Mouse (Mus musculus) left cerebral cortex, adult 18-20 months (tissue): Measurements from ENCODE around the gene Gm17490. TPM values are rescaled to one million over a fixed set of nuclear protein-coding genes. Genes with fewer than 3 reads are reported as not detected.
A peak's percentile ranks its signal among the peaks of the same experiment; 100 is the strongest.
"Not testable (repeated sequence)": the region's sequence is repeated elsewhere in the genome, so short reads cannot be mapped to it uniquely, and the experiment has no call there.

ENCODE experiments used
- DNase-seq, 2 experiments: peaks; one replicate each; pipeline ENCODE4 v3.0.0; 2021 to 2022; ENCODE audit warnings: low spot score in 2 of 2, mixed read lengths in 1 of 2
- total RNA-seq, 2 experiments: library from RNA; stranded (reverse); gene quantifications; 2 replicates each; pipeline ENCODE4 v1.2.3; 2021

Gm17490 gene
- total RNA-seq, 2 experiments from 2014 or later, result not detected

GRCm38 (mm10) chr2:11635035-11635434, 9.0 kb upstream of the Gm17490 start:
- no peak for DNase-seq

- no peak for DNase-seq
These were observed 2.3 kb downstream of the Gm17490 start for GRCm38 (mm10) chr2:11623726-11624125.

DNA sequence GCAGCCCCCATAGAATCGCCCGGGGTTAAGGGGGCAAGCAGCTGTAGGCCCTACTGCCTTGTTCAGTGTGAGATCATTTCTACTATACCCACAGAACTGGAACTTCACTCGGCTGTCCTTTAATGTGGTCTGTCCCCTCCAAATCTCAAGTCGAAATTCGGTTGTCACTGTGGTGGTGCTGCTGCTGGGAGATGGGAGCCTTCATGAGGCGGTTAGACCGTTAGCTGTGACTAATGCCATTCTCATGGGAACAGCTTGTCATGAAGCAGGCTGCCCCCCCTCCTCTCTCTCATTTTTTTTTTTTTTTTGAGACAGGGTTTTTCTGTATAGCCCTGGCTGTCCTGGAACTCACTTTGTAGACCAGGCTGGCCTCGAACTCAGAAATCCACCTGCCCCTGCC, 2.9 kb downstream of the Gm17490 start:
- no peak for DNase-seq

DNA sequence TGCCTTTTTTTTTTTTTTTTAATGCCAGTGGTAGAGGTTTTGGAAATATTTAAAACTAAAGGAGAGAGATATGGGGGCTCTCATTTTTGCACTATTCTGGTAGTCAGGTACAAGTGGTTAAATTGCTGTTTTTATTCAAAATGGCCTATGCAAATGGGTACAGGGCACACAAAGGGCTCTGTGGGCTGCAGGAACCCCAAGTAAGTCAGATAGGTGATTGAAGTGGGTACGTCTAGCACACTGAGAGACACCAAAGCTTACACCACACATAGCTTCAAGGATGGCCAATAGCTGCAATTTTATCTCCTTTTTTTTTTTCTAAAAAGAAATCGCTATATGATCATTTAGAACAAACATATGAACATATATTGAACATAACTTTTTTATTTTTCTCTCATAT, 6.5 kb downstream of the Gm17490 start:
- DNase-seq, result no peak

DNA sequence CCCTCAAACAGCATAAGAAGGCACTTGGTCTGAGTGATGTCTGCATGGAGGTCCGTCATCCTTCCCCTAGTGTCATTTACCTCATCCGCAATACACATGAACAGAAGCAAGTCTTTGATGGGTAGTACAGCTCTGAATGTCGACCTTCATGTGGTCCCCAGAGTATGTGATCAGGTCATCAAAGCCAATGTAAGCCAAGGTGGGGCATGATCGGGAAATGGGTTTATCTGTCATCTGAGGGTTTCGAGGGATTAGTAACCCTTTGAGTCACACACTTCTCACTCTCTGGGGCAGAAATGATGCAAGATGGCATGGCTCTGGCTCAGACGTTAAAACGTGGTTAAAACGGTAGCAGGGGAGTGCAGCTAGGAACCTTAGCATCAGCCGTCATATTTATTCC, 9.2 kb downstream of the Gm17490 start:
- DNase-seq, result no peak

- DNase-seq, result not testable (repeated sequence)
These were observed 13.1 kb downstream of the Gm17490 start for GRCm38 (mm10) chr2:11612939-11613338.

GRCm38 (mm10) chr2:11606718-11607117, 19.3 kb downstream of the Gm17490 start:
- not testable (repeated sequence) for DNase-seq

- DNase-seq, result no peak
These were observed 21.2 kb downstream of the Gm17490 start for GRCm38 (mm10) chr2:11604911-11605310.

DNA sequence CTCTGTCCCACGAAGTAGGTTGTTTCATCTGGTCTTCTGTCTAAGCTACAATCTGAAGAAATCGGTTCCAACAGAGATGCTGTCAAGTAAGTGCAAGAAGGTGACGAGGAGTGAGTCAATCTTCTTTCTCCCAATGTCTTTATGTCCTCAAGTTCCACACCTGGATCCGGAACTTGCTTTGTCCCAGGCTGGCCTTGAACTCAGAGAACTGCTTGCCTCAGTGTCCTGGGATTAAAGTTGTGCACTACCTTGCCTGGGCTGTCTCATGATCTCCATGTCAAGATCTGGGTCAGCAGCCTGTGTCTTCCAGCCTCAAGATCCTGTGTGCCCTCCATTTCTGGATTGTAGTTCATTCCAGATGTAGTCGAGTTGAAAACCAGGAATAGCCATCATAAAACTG, 22.0 kb downstream of the Gm17490 start, which contains the start of gene Rbm17:
Rbm17 (minus strand) TSS at position 101 of the 400 bp plus-strand sequence.
- no peak for DNase-seq

GRCm38 (mm10) chr2:11602506-11603489, 23.3 kb downstream of the Gm17490 start:
- peak; percentile 96 to 98 for DNase-seq

DNA sequence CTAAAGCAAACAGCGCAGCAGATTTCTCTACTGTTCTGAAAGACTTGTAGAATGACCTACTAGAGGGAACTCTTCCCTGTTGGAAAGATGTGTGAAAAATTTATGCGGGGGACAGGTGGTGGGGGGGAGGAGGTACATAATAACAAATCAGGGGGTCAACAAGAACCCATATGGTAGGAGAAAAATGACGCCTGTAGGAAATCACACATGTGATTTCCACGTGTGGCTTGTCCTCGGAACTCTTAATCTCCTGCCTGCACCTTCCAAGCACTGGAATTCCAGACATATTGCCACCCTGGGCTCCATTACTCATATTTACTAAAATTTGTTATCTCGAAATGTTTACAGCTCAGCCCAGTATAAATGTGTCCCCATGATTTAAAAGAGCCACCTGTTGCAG, 24.3 kb downstream of the Gm17490 start:
- DNase-seq, result no peak

DNA sequence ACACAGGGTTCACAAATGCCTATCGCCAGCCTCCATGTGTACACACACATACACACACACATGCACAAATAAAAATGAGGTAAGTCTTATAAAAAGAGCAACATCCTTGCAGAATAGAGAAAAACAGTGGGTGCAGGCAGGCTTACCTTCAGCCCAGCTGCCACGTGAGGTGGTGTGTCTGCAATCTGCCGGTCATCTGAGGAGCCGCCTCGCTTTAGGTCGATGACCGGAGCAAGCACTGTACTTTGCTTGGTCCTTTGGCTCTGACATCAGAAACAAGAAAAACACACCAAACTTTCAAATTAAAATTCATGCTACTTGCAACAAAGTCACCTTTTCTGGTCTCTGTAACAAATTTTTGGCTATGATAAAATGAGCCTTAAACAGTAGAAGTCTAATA, 28.2 kb downstream of the Gm17490 start:
- no peak for DNase-seq

GRCm38 (mm10) chr2:11596690-11597089, 29.4 kb downstream of the Gm17490 start:
- DNase-seq, result no peak

DNA sequence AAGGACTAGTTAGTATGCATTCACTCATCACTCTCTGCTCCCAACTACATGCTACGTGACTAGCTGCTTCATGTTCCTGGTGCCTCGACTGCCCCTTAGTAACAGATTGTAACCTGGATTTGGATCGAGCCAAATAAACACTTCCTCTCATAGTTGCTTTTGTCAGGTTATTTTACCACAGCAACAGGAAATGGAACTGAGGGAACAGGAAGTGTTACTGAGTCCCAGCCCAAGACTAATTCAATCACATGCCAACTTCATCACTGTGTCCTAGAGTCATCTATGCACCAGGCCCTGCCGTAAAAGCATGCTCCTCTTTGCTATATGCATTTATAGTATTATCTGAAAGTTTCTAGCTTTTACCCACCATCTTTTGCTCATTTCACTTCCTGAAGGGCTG, 38.1 kb downstream of the Gm17490 start:
- no peak for DNase-seq

- DNase-seq, result no peak
These were observed 46.7 kb downstream of the Gm17490 start for GRCm38 (mm10) chr2:11579399-11579798.

DNA sequence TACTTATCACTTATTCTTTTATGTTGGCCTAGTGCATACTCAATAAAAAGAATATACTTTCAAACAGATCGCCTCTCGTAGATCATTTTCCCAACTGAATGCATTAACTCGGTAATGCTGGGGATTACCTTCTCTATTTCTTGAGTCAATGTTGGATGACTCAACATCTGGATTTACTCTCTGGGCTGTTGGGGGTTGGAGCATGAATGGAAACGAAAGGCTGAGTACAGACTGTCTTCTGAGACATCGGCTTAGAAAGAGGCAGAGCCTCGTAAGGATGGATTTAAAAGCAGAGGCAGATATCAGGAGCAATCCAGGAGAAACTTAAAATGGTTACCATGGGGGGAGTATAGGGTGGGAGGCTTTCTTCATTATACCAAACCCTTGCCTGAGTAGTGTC, 47.9 kb downstream of the Gm17490 start:
- DNase-seq, result no peak

Other genes starting within 250 kb of the Gm17490 start
- gene Pfkfb3, start 72.2 kb downstream of the Gm17490 start, total RNA-seq, result 10 to 100 TPM; 38.1 to 42.3 TPM
- 10 to 100 TPM; 88.5 to 93.5 TPM for gene Rbm17, start 22.1 kb downstream of the Gm17490 start, total RNA-seq
- under 1 TPM in 1 of 2 experiments, not detected in 1; 0.19 TPM for gene Il2ra, start 16.5 kb upstream of the Gm17490 start, total RNA-seq
- gene Il15ra, start 79.0 kb upstream of the Gm17490 start, total RNA-seq, result 10 to 100 TPM in 1 of 2 experiments, 1 to 10 TPM in 1; 7.4 to 14.0 TPM
- gene Fbh1, start 151.3 kb upstream of the Gm17490 start, total RNA-seq, result 100 to 1,000 TPM; 109 to 125 TPM
- 10 to 100 TPM; 53.6 to 58.5 TPM for gene Ankrd16, start 151.6 kb upstream of the Gm17490 start, total RNA-seq